Mouse (Mus musculus) embryonic facial prominence, embryonic 15.5 days (tissue): ENCODE measurements around the gene Nhsl1. TPM values are rescaled to one million over a fixed set of nuclear protein-coding genes. Genes with fewer than 3 reads are reported as not detected.
"Not testable (repeated sequence)": the region's sequence is repeated elsewhere in the genome, so short reads cannot be mapped to it uniquely, and the experiment has no call there.

ENCODE experiments used
- ATAC-seq: fragments of 200-750 bp; cut with Nextera tagmentation; 2 replicates; pipeline ENCODE4 v1.8.0; 2017; ENCODE audit warnings: low read depth, moderate TSS enrichment; ENCODE audit not compliant: insufficient number of reproducible peaks, low FRiP score, low TSS enrichment
- H3K27ac ChIP-seq: fragments of 300-500 bp; sonication (generic); replicated peaks from 2 replicates; pipeline ENCODE4 v1.5.1; 2015; ENCODE audit warnings: mild to moderate bottlenecking, inconsistent platforms
- H3K27me3 ChIP-seq: fragments of 300-500 bp; sonication (generic); 2 replicates; pipeline ENCODE4 v1.6.1; 2015; ENCODE audit warnings: inconsistent platforms
- H3K36me3 ChIP-seq: fragments of 300-500 bp; sonication (generic); 2 replicates; pipeline ENCODE4 v1.6.1; 2015; ENCODE audit warnings: mild to moderate bottlenecking, inconsistent platforms
- H3K4me1 ChIP-seq: fragments of 300-500 bp; sonication (generic); 2 replicates; pipeline ENCODE4 v1.6.1; 2015; ENCODE audit warnings: inconsistent platforms
- H3K4me2 ChIP-seq: fragments of 300-500 bp; sonication (generic); replicated peaks from 2 replicates; pipeline ENCODE4 v1.6.1; 2015; ENCODE audit warnings: mild to moderate bottlenecking, inconsistent platforms
- H3K4me3 ChIP-seq: fragments of 300-500 bp; sonication (generic); replicated peaks from 2 replicates; pipeline ENCODE4 v1.5.1; 2015; ENCODE audit warnings: mild to moderate bottlenecking, inconsistent platforms
- H3K9ac ChIP-seq: fragments of 300-500 bp; sonication (generic); 2 replicates; pipeline ENCODE4 v1.6.1; 2015; ENCODE audit warnings: inconsistent platforms
- H3K9me3 ChIP-seq: fragments of 300-500 bp; sonication (generic); replicated peaks from 2 replicates; pipeline ENCODE4 v1.6.1; 2016; ENCODE audit warnings: inconsistent platforms
- WGBS: fragments of 180-500 bp; shearing (Covaris S2); methylation state at CpG from one replicate; pipeline ENCODE4 v1.1.7; 2015; 5-methylcytosine and 5-hydroxymethylcytosine counted together
- polyA plus RNA-seq: library from polyadenylated mRNA; unstranded; fragments of >200 nt; fragmentation: Nextera tagmentation; extraction: Ambion mirVana; gene quantifications from 2 replicates; pipeline ENCODE4 v1.2.1, GENCODE M21; 2015

Gene Nhsl1
- polyA plus RNA-seq, 1 experiment from 2014 or later: 11.0 TPM

DNA sequence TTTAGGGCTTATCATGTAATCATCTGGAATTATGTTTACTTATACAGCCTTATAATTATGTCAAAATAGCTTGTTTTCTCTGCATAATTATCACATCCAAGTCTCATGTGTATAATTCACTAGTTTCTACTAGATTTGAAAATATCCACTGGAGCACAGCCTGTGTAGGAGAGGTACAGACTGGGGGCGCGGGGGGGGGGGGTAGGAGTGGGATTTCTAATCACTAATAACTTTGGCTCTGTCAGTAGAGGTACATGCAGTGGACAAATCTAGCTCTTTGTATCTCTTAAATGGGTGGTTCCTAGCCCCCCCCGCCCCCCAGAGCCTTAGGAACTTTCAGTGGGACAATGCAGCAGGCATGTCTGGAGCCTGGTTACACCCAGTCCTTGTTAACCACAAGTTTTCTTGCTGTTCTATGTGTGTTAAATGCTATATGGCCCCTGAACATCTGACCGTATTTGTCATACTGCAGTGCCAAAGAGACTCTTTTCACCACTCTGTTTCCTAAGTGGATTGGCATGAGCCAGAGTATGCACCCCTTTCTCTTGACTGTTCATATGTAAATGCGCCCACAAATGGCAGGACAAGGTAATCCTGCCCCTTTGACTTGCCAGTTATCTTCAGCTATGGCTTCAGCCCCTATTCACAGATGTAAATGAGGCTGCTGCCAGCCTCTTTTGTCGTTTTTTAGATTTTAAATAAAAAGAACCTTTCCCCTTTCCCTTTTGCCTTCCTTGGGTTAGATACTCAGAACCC lies 127.0 kb downstream of the Nhsl1 start:
- WGBS: 47% methylated on average over 6 of the region's 6 CpGs
- no peaks in the 10 kb centered on the region for H3K36me3 ChIP-seq
- H3K9me3 ChIP-seq: no peaks in the 10 kb centered on the region
- H3K4me1 ChIP-seq: peaks cover 12% of the 10 kb centered on the region
- no peak overlapping the region for H3K4me2 ChIP-seq
- peak overlapping the region; percentile 17; the same call in 1 of the 2 replicates for H3K27ac ChIP-seq
- H3K4me3 ChIP-seq: no peak overlapping the region
- ATAC-seq: no peak; the same call in 1 of the 2 replicates
- no peak overlapping the region for H3K9ac ChIP-seq
- H3K27me3 ChIP-seq: no peaks in the 10 kb centered on the region

- no peak; the same call in 1 of the 2 replicates for ATAC-seq
These were observed 127.6 kb downstream of the Nhsl1 start for GRCm38 (mm10) chr10:18446359-18446820.

DNA sequence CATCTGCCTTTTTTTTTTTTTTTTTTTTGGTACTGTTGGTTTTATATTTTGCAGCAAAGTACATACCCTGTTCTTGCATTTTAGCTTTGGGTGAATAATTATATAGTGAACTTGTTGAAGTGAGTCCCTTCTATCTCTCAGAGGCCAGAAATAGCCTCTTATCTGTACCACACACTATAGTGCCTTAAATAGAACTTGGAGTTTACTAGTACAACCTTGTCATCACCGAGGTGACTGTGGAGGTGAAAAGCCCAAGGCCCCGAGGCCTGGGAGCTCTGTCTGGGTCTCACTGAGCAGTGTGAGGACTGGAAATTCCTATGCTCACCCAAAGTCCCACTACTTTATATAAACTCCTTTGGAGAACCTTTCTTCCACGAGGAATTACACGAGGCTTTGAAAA lies 128.5 kb downstream of the Nhsl1 start:
- no peaks in the 10 kb centered on the region for H3K27me3 ChIP-seq
- H3K4me1 ChIP-seq: peaks cover 12% of the 10 kb centered on the region
- WGBS: 46% methylated on average over 4 of the region's 4 CpGs
- H3K36me3 ChIP-seq: no peaks in the 10 kb centered on the region
- ATAC-seq: no peak
- no peak overlapping the region for H3K9ac ChIP-seq
- H3K27ac ChIP-seq: no peak overlapping the region
- no peaks in the 10 kb centered on the region for H3K9me3 ChIP-seq
- no peak overlapping the region for H3K4me3 ChIP-seq
- no peak overlapping the region for H3K4me2 ChIP-seq

More at GRCm38 (mm10) chr10:18446359-18446820, 127.6 kb downstream of the Nhsl1 start:
- no peak overlapping the region for H3K4me2 ChIP-seq
- no peaks in the 10 kb centered on the region for H3K9me3 ChIP-seq
- 16% methylated on average over 5 of the region's 7 CpGs for WGBS
- H3K36me3 ChIP-seq: no peaks in the 10 kb centered on the region
- H3K9ac ChIP-seq: no peak overlapping the region
- H3K27ac ChIP-seq: peak overlapping the region; percentile 17; the same call in 1 of the 2 replicates
- H3K27me3 ChIP-seq: no peaks in the 10 kb centered on the region
- peaks cover 12% of the 10 kb centered on the region for H3K4me1 ChIP-seq
- no peak overlapping the region for H3K4me3 ChIP-seq

DNA sequence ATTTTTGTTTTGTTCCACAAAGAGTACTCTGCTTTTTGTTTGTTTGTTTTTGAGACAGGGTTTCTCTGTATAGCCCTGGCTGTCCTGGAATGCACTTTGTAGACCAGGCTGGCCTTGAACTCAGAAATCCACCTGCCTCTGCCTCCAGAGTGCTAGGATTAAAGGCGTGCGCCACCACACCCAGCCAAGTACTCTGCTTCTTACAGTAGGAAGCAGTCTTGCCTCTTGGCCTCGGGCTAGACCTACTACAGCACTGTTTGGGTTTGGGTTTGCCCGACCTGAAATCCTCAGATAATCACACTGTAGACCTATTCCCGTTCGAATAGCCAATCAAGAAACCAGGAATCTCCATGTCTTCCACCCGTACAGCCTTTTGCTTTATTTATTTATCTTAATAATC lies 130.1 kb downstream of the Nhsl1 start:
- WGBS: 84% methylated on average over 7 of the region's 7 CpGs
- ATAC-seq, H3K27ac ChIP-seq, H3K9ac ChIP-seq, H3K4me3 ChIP-seq, H3K36me3 ChIP-seq, H3K27me3 ChIP-seq, H3K9me3 ChIP-seq, H3K4me2 ChIP-seq: not testable (repeated sequence)
- peaks cover 18% of the 10 kb centered on the region for H3K4me1 ChIP-seq

DNA sequence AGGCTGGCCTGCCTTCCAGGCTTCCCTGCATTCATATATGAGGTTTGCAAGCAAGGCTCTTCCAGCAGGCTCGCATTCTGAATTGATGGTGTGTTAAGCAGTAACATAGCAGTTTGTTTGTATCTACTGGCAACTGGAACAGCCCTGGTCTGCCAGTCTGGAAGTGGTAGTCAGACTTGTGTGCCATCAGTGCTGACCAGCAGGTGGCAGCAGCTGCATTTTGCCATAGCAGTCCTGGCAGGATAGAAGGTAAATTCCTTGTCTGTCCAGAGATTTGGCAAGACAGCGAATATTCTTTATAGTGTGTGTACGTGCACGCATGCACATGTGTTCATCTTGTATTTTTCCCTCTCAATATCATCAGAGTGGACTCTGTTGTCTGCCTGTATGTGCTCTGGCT lies 134.6 kb downstream of the Nhsl1 start:
- H3K4me2 ChIP-seq: no peak overlapping the region
- 20% methylated on average over 4 of the region's 4 CpGs for WGBS
- no peak overlapping the region for H3K9ac ChIP-seq
- H3K4me1 ChIP-seq: peaks cover 14% of the 10 kb centered on the region; the same call in 1 of the 2 replicates
- no peaks in the 10 kb centered on the region for H3K27me3 ChIP-seq
- H3K4me3 ChIP-seq: no peak overlapping the region
- H3K9me3 ChIP-seq: no peaks in the 10 kb centered on the region
- no peak overlapping the region for H3K27ac ChIP-seq
- H3K36me3 ChIP-seq: no peaks in the 10 kb centered on the region
- peak; percentile 73; the same call in 1 of the 2 replicates for ATAC-seq

- WGBS: 81% methylated on average over 3 of the region's 3 CpGs
- H3K27ac ChIP-seq: no peak overlapping the region
- ATAC-seq: no peak
These were observed 135.4 kb downstream of the Nhsl1 start for GRCm38 (mm10) chr10:18454161-18454560.

GRCm38 (mm10) chr10:18455301-18455920 lies 136.6 kb downstream of the Nhsl1 start:
- Histone ChIP-seq H3K4me2 (no peak overlapping the region), H3K9me3 (no peaks in the 10 kb centered on the region), H3K36me3 (no peaks in the 10 kb centered on the region), H3K4me1 (peaks cover 14% of the 10 kb centered on the region; the same call in 1 of the 2 replicates), H3K9ac (no peak overlapping the region), H3K27ac (no peak overlapping the region), H3K4me3 (no peak overlapping the region), H3K27me3 (no peaks in the 10 kb centered on the region)
- no peak for ATAC-seq
- 91% methylated on average over 10 of the region's 10 CpGs for WGBS

More at GRCm38 (mm10) chr10:18454161-18454560, 135.4 kb downstream of the Nhsl1 start:
- Histone ChIP-seq H3K9me3 (no peaks in the 10 kb centered on the region), H3K36me3 (no peaks in the 10 kb centered on the region), H3K4me2 (no peak overlapping the region), H3K9ac (no peak overlapping the region), H3K4me1 (peaks cover 14% of the 10 kb centered on the region; the same call in 1 of the 2 replicates), H3K27me3 (no peaks in the 10 kb centered on the region), H3K4me3 (no peak overlapping the region)

- Histone ChIP-seq H3K4me3 (no peak overlapping the region), H3K4me1 (peaks cover 14% of the 10 kb centered on the region; the same call in 1 of the 2 replicates), H3K27ac (no peak overlapping the region), H3K27me3 (no peaks in the 10 kb centered on the region), H3K9me3 (no peaks in the 10 kb centered on the region), H3K9ac (no peak overlapping the region), H3K4me2 (no peak overlapping the region), H3K36me3 (no peaks in the 10 kb centered on the region)
- no peak for ATAC-seq
- WGBS: 49% methylated on average over 8 of the region's 8 CpGs
These were observed 139.2 kb downstream of the Nhsl1 start for GRCm38 (mm10) chr10:18457808-18458475.

- Histone ChIP-seq H3K4me1 (peaks cover 9% of the 10 kb centered on the region; the same call in 1 of the 2 replicates), H3K9me3 (no peaks in the 10 kb centered on the region), H3K4me2 (no peak overlapping the region), H3K36me3 (no peaks in the 10 kb centered on the region), H3K27ac (no peak overlapping the region), H3K9ac (no peak overlapping the region), H3K27me3 (no peaks in the 10 kb centered on the region), H3K4me3 (no peak overlapping the region)
- ATAC-seq: no peak
- 95% methylated on average over 13 of the region's 13 CpGs for WGBS
These were observed 142.6 kb downstream of the Nhsl1 start for GRCm38 (mm10) chr10:18461336-18461735.

DNA sequence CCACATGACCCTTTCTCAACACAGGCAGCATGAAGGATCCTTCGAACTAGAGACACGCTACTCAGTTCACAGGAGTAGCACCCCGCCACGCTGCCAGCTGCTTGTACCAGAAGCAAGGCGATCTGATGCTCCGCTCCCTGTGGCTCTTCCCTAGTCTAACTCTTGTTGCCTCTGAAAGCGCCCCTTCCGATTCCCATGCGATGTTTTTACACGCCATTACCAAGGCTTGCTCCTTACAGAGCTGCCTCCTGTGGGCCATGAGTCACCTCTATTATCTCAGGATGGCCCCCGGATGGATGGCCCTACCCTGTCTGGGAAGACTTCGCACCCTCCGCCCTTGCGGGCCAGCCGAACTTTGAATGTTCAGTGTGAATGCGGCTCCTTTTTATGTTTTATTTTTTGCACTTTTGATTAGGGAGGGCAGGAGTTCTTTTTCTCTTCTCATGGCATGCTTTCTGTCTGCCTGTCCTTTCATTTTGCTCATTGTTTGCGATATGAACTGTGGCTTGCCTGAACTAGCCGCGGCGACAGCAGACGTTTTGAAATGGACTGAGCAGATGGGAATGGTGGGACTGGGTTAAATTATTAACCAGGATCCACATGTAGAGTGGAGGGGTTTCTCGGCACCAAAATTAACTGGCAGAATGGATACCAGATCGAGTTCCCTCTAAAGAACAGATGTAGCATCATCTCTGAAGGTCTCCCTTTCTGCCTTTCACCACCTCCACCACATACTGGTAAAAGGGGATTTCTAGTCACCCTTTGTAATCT lies 144.5 kb downstream of the Nhsl1 start:
- Histone ChIP-seq H3K4me3 (no peak overlapping the region), H3K4me1 (peaks cover 9% of the 10 kb centered on the region; the same call in 1 of the 2 replicates), H3K9me3 (no peaks in the 10 kb centered on the region), H3K27ac (no peak overlapping the region), H3K9ac (no peak overlapping the region), H3K27me3 (no peaks in the 10 kb centered on the region), H3K4me2 (no peak overlapping the region), H3K36me3 (no peaks in the 10 kb centered on the region)
- ATAC-seq: no peak
- WGBS: 56% methylated on average over 23 of the region's 23 CpGs
